Mouse (Mus musculus) embryo, embryonic 10 days (tissue): ENCODE measurements around the gene Zfp503.

Experiments
- DNase-seq: peaks from one replicate; pipeline ENCODE4 v3.0.0-alpha.2; 2015; ENCODE audit warnings: low spot score

The Zfp503 gene

GRCm38 (mm10) chr14:21989291-21989913 is at the start of gene Zfp503:
Gene Zfp503, minus strand, starts transcription at chr14:21989601.
- DNase-seq, result peak; percentile 85

- no peak for DNase-seq
Observed at GRCm38 (mm10) chr14:22037498-22038131, 48.2 kb upstream of the Zfp503 start.

- DNase-seq, result no peak
Observed at GRCm38 (mm10) chr14:22036802-22037497, 47.5 kb upstream of the Zfp503 start.

- DNase-seq, result no peak
Observed at GRCm38 (mm10) chr14:22036338-22036737, 46.9 kb upstream of the Zfp503 start.

GRCm38 (mm10) chr14:22035900-22036299 is 46.5 kb upstream of the Zfp503 start:
- no peak for DNase-seq

GRCm38 (mm10) chr14:22023533-22023932 is 34.1 kb upstream of the Zfp503 start:
- no peak for DNase-seq

DNA sequence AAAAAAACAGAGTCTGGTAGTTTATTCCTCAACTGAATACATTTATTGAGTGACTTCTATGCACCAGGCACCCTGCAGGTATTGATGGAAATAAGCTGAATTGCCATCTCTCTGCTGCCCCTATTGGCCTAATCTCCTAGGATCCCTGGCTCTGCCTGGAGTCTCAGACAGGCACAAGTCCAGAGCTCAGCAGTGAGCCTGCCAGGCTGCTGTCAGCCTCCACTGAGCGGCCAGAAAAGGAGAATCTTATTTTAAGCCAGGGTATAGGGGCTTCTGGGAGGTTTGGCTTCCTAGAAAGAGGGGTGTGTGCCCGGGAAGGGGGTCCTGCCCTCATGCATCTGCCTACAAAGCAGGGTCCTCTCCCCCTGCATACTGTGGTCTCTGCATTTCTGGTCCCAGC is 31.5 kb upstream of the Zfp503 start:
- DNase-seq, result peak; percentile 80

DNA sequence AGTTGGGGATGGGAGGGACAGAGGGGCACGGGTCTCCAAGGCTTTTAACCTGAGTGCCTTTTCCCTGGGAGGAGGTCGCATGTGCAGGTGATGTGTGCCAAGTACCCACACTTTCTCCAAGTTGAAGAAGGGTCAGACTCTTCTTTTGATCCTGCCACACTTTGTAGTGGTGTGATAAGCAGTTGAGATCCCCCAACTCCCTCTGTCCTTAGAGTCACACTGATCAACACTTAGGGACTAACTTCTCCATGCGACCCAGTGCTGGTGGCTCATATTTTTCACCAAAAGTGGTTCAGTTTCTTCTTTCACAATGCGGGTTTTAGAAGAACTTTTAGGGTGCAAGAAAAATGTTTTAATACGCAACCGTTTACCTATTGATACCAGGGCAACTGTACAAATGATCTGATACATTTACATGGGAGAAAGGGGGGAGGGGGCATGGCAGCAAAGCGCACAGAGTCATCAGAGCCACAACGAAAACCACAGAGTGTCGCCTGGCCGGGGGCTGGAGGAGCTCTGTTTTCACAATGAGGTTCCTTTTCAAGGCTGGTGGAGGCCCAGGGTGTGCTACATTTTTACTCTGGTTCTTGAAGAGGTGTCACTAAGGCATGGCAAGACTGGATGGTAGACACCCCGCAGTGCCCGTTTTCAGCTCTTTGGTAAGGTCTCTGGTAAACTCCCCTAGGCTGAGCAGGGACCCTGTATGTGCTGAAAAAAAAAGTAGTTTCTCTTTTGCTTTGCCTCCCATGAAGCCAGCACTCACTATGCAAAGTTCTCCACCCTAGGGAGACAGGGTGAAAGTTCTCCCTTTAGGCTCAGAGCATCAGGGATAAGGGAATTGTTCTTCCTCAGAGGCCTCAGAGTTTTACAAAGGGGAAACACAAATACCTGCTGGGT is 30.8 kb upstream of the Zfp503 start:
- DNase-seq, result no peak

- peak; percentile 77 for DNase-seq
Observed at GRCm38 (mm10) chr14:22019252-22019948, 30.0 kb upstream of the Zfp503 start, which contains the start of gene Lrmda. Gene Lrmda, plus strand, starts transcription at chr14:22019712.

- DNase-seq, result no peak
Observed at GRCm38 (mm10) chr14:22017011-22017410, 27.6 kb upstream of the Zfp503 start.

DNA sequence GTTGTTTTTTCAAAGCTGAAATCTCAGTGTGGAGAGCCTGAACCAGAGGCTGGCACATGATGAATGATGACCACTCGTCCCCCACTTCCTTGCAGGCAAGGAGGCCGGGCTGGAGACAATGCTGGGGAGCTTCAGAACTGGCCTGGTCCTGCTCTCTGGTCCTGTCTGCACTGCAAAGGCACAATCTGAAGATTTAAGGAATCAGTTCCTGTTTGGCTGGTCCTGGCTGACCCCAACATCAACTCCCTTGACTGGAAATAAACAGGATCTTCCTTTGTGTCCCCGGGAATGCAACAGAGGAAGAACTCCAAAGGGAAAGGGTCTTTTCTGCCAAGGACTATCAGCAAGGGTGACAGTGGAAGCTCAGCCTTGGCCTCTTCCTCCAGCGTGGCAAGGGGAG is 25.4 kb upstream of the Zfp503 start:
- no peak for DNase-seq

DNA sequence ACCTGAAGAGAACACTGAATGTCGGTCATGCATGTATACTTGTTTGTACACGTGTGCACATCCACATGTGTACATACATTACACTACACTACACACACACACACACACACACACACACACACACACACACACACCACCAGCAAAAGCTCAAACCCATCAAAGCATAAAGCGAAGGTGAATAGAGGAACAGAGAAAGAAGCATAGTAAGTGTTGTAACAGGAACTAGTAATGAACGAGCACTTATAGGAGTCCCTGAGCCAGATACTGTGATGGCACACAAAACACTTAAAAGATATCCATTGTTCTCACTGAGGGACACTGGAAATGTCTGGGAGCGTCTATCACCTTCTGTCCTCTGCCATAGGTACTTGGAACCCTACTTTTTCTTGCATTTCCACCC is 24.9 kb upstream of the Zfp503 start:
- no peak for DNase-seq

GRCm38 (mm10) chr14:22007006-22007405 is 17.6 kb upstream of the Zfp503 start:
- DNase-seq, result no peak

DNA sequence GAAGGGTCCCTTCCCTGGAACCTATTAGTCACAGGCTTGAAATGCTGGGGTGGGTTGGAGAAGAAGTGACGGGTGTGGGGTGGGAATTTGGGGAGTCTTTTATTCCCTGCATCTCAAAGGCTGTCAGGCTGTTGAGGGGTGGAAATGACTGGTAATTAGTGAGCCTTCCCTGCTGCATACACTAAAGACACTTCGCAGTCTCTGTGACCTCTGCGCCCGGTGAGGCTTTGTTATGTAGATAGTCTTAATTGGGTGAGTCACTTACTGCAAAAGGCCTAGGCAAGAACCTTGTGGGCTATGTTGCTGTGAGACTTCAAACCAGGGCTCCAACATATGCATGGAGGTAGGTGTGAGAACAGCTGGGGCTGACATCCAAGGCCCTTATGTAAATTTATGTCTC is 15.5 kb upstream of the Zfp503 start:
- no peak for DNase-seq

- DNase-seq, result no peak
Observed at GRCm38 (mm10) chr14:22003631-22004030, 14.2 kb upstream of the Zfp503 start.

- DNase-seq, result no peak
Observed at GRCm38 (mm10) chr14:22003231-22003630, 13.8 kb upstream of the Zfp503 start.

- no peak for DNase-seq
Observed at GRCm38 (mm10) chr14:21999588-21999987, 10.2 kb upstream of the Zfp503 start.

- peak; percentile 88 for DNase-seq
Observed at GRCm38 (mm10) chr14:21995031-21995754, 5.8 kb upstream of the Zfp503 start.

DNA sequence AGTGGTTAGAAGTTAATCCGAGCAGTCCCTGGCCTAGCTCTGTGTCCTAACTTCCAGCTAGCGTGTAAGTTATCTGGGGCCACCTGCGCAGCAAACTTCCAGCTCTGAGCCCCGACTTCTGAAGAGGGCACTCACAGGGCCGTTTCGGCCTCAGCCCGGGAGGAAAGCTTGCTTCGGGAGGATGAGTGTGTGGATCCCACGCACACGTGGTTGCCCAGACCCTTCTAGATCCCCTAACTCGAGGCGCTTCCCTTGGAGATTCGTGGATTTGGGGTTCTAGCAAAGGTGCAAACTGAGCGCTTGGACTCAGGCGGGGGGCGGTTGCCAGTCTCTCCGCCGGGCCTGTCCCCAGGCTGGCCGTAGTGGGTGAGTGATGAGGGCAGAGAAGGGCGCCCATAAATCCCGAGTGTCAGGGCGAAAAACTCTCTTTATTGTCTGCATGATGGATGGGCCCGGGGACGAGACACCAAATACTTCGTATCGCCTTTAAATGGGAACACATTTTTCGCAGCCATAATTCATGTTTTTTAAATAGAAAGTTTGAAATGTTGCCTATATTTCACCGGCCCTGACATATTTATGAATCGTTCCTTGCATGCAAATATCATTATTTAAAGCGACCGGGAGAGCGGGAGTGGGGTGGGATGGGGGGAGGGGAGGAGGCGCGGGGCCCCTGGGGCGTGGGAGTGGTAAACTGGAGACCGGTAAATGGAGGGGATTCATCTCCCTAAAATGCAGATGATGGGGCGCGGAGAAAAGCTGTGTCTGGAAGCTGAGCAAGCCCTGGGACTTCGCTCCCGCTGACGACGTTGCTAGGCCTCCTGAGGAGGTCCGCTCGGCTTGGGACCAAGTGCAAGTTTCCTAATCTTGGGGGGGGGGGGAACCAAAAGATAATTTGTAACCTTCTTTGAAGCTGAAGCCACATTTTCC is 4.9 kb upstream of the Zfp503 start:
- DNase-seq, result peak; percentile 83
